Mouse (Mus musculus) kidney, postnatal 36 days (tissue): ENCODE measurements around the gene Lrrc45.
"Not testable (repeated sequence)": the region's sequence is repeated elsewhere in the genome, so short reads cannot be mapped to it uniquely, and the experiment has no call there.

Source experiments
- DNase-seq, 2 experiments: peaks; one replicate each; pipeline ENCODE4 v3.0.0; 2021 to 2022; ENCODE audit warnings: mixed read lengths in 2 of 2

Gene Lrrc45

GRCm38 (mm10) chr11:120728530-120729240 is 15.0 kb downstream of the Lrrc45 start:
- DNase-seq, result no peak

DNA sequence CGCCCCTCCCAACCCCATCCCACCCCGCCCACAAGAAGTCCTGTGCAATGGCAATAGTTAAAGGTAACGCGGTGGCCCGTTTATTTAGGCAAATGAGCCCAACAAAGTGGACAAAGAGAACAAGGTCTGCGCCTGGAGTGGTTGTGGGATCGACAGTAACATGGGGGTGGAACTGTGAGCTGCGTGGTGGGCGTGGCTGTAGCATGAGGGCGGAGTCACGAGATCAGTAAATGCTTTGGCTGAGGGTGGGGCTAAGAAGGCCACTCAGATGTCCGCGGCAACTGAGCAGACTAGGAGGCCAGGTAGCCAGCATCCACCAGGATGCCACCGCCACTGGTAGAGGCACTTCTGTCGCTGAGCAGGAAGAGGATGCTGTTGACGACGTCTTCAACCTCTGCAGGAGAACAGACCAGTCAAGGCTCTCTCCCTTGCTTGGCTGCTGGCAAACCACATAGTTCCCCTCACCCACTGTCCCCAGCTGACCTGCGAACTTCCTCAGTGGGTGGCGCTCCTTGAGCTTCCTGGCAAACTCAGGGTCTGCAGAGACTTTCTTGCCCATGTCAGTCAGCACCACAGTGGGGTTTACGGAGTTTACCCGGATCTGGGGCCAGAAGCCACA is 15.8 kb downstream of the Lrrc45 start:
- peak; percentile 58 to 76 for DNase-seq

DNA sequence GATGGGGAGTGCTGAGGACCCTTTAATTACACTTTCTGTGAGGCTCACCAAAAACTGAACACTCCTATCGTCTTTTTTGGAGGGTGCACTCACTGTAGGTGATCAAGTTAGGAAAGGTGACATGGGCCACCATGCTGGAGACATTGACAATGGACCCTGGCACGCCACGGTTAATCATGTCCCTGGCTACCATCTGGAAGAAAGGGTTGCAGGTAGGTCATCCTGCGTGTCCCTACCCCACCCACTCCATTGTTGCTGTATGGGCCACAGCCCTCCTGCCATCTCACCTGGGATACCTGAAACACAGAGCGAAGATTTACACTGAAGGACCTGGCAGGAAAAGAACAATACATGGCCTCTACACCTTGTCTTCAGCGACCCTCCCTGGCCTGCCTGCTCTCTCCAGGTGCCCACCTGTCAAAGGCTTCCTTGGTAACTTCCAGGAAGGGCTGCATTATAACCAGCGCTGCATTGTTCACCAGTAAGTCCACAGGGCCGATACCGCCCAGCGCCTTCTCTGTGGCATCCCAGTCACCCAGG is 16.7 kb downstream of the Lrrc45 start:
- DNase-seq, result no peak

DNA sequence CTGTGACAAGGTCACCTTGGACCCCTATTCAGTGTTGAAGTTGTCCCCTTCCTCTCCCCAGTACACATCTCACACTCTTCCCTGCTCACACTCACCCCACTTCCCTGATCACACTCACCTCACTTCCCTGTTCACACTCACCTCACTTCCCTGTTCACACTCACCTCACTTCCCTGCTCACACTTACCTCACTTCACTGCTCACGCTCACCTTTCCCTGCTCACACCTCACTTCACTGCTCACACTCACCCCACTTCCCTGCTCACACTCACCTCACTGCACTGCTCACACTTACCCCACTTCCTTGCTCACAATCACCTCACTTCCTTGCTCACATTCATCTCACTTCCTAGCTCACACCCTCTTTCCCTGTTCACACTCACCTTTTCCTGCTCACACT is 17.7 kb downstream of the Lrrc45 start:
- DNase-seq, result no peak

- DNase-seq, result peak; percentile 40 to 46
These were observed 18.3 kb downstream of the Lrrc45 start, which contains the start of gene Cbr2 for GRCm38 (mm10) chr11:120731858-120732680. TSS of gene Cbr2 (minus strand) at chr11:120732114.

- DNase-seq, result peak; percentile 66 to 79
These were observed 19.8 kb downstream of the Lrrc45 start for GRCm38 (mm10) chr11:120733521-120733920.

DNA sequence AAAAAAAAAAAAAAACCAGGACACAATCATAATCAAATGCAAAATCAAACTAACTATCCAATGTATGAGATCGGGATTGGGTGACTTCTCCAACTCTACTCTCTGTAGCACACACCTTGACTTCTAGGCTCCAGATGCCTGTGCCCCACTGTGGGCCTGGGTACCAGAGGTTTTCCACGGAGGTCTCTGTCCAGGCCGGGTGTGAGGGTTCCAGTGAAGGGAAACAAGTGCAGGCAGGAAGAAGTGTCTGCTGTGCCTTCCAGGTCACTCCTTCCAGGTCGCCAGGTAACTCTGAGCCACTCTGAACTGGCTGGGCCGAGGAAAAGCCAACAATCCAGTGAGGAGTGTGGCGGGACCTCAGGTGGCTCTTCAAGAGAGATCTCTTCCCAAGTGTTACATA is 22.7 kb downstream of the Lrrc45 start:
- DNase-seq, result no peak

DNA sequence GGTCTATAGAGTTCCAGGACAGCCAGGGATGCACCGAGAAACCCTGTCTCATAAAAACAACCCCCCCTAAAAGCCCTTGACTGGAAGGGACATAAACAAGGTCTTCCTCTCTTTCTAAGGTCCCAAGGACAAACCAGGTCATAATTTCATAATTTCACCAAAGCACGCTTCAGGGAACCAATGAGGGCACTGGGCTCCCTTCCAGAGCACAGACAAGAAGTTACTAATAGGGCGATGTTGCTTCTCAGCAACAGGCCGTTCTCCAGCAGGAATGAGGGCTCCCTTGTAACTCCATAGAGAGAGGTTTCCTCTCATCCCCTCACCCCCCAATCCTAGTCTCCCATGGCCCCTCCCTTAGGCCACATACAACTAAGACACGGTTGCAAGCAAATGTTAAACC is 27.3 kb downstream of the Lrrc45 start:
- DNase-seq, result no peak

DNA sequence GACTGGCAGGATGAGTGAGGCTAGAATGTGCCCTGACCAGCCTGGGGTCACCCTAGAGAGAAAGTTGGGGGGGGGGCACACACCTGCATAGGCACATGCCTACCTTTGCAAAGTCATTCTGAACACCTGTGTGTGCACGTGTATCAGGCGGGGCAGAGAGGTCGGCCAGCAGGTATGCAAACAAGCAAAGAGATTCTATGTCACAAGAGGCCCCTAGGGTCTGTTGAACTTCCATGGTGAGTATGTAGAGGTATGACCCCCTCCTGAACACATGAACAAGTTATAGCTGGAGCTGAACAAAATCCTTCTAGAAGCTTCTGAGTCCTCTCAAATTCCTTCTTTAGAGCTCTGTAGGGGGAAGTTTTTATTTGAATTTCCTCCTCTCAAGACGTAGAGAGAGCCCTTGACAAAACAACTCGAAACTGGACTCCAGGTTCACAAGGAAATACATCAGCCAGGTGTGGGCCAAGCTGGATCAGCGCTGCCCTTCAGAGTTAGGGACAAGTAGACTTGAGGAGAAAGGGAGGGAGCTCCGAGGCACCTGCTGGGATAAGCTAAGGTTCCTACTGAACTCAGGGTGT is 30.5 kb downstream of the Lrrc45 start:
- DNase-seq, result no peak

DNA sequence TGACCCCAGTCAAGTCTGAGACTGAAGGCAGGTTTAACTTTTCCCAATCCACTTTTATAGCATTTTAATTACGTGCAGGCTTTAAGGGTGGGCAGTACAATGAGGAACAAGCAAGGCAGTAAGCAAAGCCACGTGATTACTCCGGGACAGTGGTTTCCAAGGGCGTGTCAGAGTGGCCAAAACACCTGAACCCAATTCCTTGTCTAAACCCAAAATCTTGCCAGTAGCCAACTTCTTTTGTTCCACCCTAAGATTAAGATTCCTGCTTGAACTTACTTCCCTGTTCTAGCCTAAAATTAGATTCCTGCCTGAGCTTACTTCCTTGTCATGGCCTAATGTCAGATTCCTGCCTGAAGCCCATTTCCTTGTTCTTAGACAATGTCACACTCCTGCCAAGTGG is 34.2 kb downstream of the Lrrc45 start:
- DNase-seq, result peak in 1 of 2 experiments; percentile 28

DNA sequence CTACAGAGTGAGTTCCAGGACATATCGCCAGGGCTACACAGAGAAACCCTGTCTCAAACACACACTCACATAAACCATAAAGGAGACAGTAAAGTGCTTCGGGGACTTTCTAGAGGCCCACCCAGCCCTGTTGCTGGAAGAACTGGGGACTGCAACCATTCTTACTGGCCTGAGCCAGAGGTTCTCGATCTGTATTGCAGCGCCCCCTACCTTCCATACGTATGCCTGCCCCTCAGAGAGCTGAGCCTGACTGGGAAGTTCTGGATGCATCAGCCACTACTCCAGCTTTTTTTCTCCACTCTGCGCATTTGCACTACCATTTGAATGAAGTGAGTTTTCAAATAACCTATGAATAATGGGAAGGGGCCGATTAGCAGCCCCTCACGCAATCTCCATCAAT is 35.7 kb downstream of the Lrrc45 start:
- DNase-seq, result peak; percentile 54 to 75

DNA sequence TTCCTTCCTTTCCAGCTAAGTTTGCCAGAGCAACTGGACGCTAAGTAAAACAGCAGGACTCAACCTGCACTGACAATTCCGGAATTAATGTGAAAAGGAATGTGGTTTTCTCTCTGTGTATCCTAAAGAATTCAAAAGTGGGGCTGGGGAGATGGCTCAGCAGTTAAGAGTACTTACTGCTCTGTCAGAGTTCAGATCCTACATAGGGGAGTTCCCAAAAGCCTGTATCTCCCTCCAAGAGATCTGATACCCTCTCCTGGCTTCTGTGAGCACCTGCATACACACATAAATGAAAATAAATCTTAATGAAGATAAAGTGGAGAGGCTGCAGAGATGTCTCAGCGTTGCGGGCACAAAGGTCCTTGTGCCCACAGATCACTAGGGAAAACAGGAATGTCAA is 37.9 kb downstream of the Lrrc45 start:
- no peak for DNase-seq

GRCm38 (mm10) chr11:120760236-120760635 is 46.5 kb downstream of the Lrrc45 start:
- DNase-seq, result no peak

- no peak for DNase-seq
These were observed 48.3 kb downstream of the Lrrc45 start for GRCm38 (mm10) chr11:120761811-120762671.

DNA sequence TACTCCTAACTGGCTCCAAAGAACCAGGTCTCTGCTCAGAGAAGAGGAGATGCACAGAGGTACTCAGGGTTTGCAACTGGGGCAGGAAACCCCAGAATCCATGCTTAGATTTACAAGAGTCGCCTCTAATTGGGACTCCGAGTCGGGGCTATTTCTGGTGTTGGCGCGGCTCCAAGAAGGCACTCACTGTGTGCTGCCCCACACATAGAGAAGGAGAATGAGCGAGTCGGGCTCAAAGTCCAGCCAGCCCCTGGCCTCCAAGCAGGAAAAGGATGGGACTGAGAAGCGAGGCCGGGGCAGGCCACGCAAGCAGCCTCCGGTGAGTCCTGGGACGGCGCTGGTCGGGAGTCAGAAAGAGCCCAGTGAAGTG is 48.9 kb downstream of the Lrrc45 start, which contains the start of gene Hmga1b:
Gene Hmga1b (plus strand): TSS at position 123 of the 370 bp plus-strand sequence.
- peak in 1 of 2 experiments; percentile 54 for DNase-seq

- DNase-seq, result not testable (repeated sequence)
These were observed 49.6 kb downstream of the Lrrc45 start for GRCm38 (mm10) chr11:120763121-120763999.

GRCm38 (mm10) chr11:120767023-120767422 is 53.3 kb downstream of the Lrrc45 start:
- DNase-seq, result not testable (repeated sequence)

DNA sequence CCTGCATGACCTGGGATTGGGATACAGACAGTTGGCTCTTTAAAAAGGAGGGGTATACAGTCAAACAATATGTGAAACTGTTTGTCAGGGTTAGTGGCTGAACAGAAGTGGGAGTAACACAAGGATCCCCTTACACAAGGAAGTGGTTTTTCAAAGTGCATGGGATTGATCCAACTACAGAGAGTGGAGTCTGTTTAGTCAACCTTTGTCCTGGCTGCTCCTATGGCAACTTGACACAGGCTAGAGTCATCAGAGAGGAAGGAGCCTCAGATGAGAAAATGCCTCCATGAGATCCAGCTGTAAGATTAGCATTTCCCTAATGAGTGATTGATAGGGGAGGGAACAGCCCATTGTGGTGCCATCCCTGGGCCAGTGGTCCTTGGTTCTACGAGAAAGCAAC is 54.5 kb downstream of the Lrrc45 start:
- DNase-seq, result no peak
